Mouse (Mus musculus) frontal cortex, adult 2 months (tissue): ENCODE results near the gene Foxo6. TPM values are rescaled to one million over a fixed set of nuclear protein-coding genes. Genes with fewer than 3 reads are reported as not detected.
A peak's percentile ranks its signal among the peaks of the same experiment; 100 is the strongest.

ENCODE experiments used
- DNase-seq, 2 experiments: peaks; one replicate each; pipeline ENCODE4 v3.0.0; 2022; ENCODE audit warnings: low spot score in 1 of 2; ENCODE audit errors: extremely low spot score in 1 of 2
- polyA plus RNA-seq: library from polyadenylated mRNA; depleted of rRNA; stranded (reverse); fragments of >200 nt; gene quantifications from 2 replicates; pipeline ENCODE4 v1.2.3, GENCODE M21; 2012

Gene Foxo6
- polyA plus RNA-seq, 1 experiment, result 8.9 TPM

GRCm38 (mm10) chr4:120285223-120285622 lies 1.9 kb downstream of the Foxo6 start:
- no peak for DNase-seq

- DNase-seq, result no peak
These were observed 3.0 kb downstream of the Foxo6 start for GRCm38 (mm10) chr4:120284187-120284586.

- DNase-seq, result peak; percentile 53 to 67
These were observed 4.0 kb downstream of the Foxo6 start for GRCm38 (mm10) chr4:120283141-120283540.

- peak in 1 of 2 experiments; percentile 79 for DNase-seq
These were observed 4.5 kb downstream of the Foxo6 start for GRCm38 (mm10) chr4:120282568-120283091.

GRCm38 (mm10) chr4:120281011-120281410 lies 6.1 kb downstream of the Foxo6 start:
- no peak for DNase-seq

GRCm38 (mm10) chr4:120280432-120280831 lies 6.7 kb downstream of the Foxo6 start:
- peak in 1 of 2 experiments; percentile 65 for DNase-seq

- no peak for DNase-seq
These were observed 9.8 kb downstream of the Foxo6 start for GRCm38 (mm10) chr4:120277255-120277928.

- no peak for DNase-seq
These were observed 11.7 kb downstream of the Foxo6 start for GRCm38 (mm10) chr4:120275487-120275886.

- DNase-seq, result no peak
These were observed 13.6 kb downstream of the Foxo6 start for GRCm38 (mm10) chr4:120273594-120273993.

- DNase-seq, result peak in 1 of 2 experiments; percentile 73
These were observed 15.1 kb downstream of the Foxo6 start for GRCm38 (mm10) chr4:120271886-120272580.

- DNase-seq, result no peak
These were observed 15.9 kb downstream of the Foxo6 start for GRCm38 (mm10) chr4:120271208-120271607.

GRCm38 (mm10) chr4:120270937-120271199 lies 16.3 kb downstream of the Foxo6 start:
- no peak for DNase-seq

GRCm38 (mm10) chr4:120270148-120270936 lies 16.8 kb downstream of the Foxo6 start:
- no peak for DNase-seq

GRCm38 (mm10) chr4:120269426-120269825 lies 17.7 kb downstream of the Foxo6 start:
- DNase-seq, result no peak

GRCm38 (mm10) chr4:120268214-120269061 lies 18.7 kb downstream of the Foxo6 start:
- no peak for DNase-seq

- no peak for DNase-seq
These were observed 19.5 kb downstream of the Foxo6 start for GRCm38 (mm10) chr4:120267683-120268082.

- DNase-seq, result no peak
These were observed 20.0 kb downstream of the Foxo6 start for GRCm38 (mm10) chr4:120267136-120267535.

GRCm38 (mm10) chr4:120264105-120264504 lies 23.0 kb downstream of the Foxo6 start:
- DNase-seq, result no peak

GRCm38 (mm10) chr4:120262726-120263125 lies 24.4 kb downstream of the Foxo6 start:
- DNase-seq, result no peak

GRCm38 (mm10) chr4:120262206-120262605 lies 24.9 kb downstream of the Foxo6 start:
- no peak for DNase-seq
